Mouse (Mus musculus): ENCODE measurements around the gene Bdnf. TPM values are rescaled to one million over a fixed set of nuclear protein-coding genes. Genes with fewer than 3 reads are reported as not detected.

Bdnf gene
- polyA plus RNA-seq, 1 experiment from 2014 or later = 0.33 TPM

DNA sequence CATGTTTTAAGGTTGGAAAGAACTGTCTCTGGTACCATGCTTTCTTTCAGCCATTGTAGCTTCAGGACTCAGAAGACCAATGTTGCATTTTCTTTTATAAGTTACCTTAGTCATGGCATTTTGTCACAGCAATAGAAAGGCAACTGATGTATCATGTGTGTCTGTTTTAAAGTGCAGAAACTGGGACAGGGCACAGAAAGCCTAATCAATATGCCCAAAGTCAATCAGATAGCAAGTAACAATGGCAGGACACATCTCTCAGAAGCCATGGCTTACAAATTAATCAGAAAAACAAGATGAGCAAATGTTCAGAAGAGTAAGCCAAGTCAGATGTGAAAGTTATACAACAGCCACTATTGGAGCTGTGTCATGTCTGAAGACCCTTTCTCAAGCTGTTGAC, 73.9 kb downstream of the Bdnf start:
- H3K9ac ChIP-seq = no peak overlapping the region
- no peak overlapping the region for H3K27ac ChIP-seq
- no peaks in the 10 kb centered on the region for H3K4me1 ChIP-seq
- no peaks in the 10 kb centered on the region for H3K27me3 ChIP-seq (replicated peaks)
- no peaks in the 10 kb centered on the region for H3K9me3 ChIP-seq (replicated peaks)
- H3K4me3 ChIP-seq = no peak overlapping the region
- no peak for ATAC-seq
- no peak overlapping the region for H3K4me2 ChIP-seq
- H3K36me3 ChIP-seq = no peaks in the 10 kb centered on the region

DNA sequence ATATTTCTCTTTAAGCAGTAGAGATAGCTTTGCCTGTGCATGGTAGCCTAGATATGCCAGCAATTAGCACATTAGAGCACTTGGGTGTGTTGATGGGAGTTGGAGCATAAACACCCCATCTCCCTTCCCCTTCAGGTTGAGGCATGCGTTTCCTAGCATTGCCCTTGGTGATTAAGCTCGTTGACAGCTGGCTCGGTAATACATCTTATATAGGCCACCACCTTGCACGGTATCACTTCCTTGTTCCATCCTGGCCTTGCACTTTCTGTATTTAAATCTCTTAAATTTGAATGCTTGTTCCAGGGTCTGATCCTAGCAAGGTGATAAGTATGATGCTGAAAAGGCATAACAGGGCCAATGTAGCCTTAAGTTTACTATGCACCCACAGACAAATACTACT, 74.3 kb downstream of the Bdnf start:
- H3K27me3 ChIP-seq (replicated peaks) = no peaks in the 10 kb centered on the region
- H3K36me3 ChIP-seq = no peaks in the 10 kb centered on the region
- H3K9ac ChIP-seq = no peak overlapping the region
- no peak overlapping the region for H3K4me2 ChIP-seq
- H3K27ac ChIP-seq = no peak overlapping the region
- no peak overlapping the region for H3K4me3 ChIP-seq
- no peak for ATAC-seq
- H3K9me3 ChIP-seq (replicated peaks) = no peaks in the 10 kb centered on the region
- 62% methylated on average over 4 of the region's 4 CpGs for WGBS (ENCODE audit: insufficient replicate concordance)
- H3K4me1 ChIP-seq = no peaks in the 10 kb centered on the region

DNA sequence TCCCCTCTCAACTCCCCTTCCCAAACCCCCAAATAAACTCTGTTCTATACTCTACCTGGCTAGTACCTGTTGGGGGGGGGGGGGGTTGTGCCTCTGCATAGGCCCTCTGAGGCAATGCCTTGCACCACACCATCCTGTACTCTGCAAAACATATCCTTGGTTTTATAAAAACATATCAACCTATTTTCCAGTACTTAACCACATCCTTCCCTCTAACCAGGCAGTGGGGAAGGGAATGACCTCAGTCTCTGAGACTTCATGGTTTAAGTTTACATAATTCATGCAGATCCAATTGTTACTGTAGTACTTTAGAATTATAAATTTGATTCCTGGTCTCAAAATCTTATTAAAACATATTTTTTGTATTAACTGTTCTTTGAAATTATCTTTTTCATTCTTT, 75.5 kb downstream of the Bdnf start:
- no peak for ATAC-seq
- H3K36me3 ChIP-seq = no peaks in the 10 kb centered on the region

DNA sequence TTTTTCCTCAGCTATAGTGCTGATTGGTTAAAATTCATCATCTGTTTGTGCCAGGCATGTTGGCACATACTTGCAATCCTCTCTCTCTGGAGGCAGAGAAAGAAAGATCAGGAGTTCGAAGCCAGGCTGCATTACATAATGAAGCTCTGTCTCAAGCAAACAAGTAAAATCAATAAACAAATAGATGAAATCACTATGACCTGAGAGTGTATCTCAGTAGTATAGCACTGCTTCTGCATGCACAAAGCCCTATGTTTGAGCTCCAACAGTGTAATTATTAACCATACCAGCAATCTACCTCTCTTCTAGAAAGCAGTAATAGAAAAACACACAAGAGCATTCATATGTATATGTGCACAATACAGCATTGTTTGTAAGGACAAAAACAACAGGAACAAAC, 76.0 kb downstream of the Bdnf start:
- Histone ChIP-seq H3K4me1 (no peaks in the 10 kb centered on the region), H3K4me3 (no peak overlapping the region), H3K27me3 (replicated peaks) (no peaks in the 10 kb centered on the region), H3K9ac (no peak overlapping the region), H3K4me2 (no peak overlapping the region), H3K9me3 (replicated peaks) (no peaks in the 10 kb centered on the region), H3K27ac (no peak overlapping the region), H3K36me3 (no peaks in the 10 kb centered on the region)
- 67% methylated on average over 1 of the region's 1 CpGs for WGBS (ENCODE audit: insufficient replicate concordance)
- ATAC-seq = peak; percentile 57

More for the DNA sequence above, 75.5 kb downstream of the Bdnf start:
- H3K9me3 ChIP-seq (replicated peaks) = no peaks in the 10 kb centered on the region
- H3K4me1 ChIP-seq = no peaks in the 10 kb centered on the region
- H3K4me3 ChIP-seq = no peak overlapping the region
- H3K27ac ChIP-seq = no peak overlapping the region
- no peak overlapping the region for H3K4me2 ChIP-seq
- no peak overlapping the region for H3K9ac ChIP-seq
- no peaks in the 10 kb centered on the region for H3K27me3 ChIP-seq (replicated peaks)

DNA sequence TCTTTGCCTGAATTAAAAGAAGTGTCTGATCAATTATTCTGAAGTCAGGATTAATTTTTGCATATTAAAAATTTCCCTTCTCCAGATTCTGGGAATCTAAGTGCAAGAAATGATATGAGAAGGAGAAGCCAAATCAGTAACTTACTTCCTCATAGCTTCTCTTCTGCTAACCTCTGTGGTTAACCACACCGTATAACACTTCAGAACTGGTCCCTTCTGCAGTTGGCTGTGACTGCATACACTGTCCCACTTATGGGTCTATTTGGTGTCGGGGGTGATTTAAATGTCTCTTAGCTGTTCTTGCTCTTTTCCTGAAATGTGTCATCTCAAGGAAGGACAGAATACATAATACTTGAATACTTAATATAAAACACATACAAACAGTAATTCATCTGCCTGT, 81.8 kb downstream of the Bdnf start:
- no peak overlapping the region for H3K4me3 ChIP-seq
- H3K4me2 ChIP-seq = no peak overlapping the region
- no peaks in the 10 kb centered on the region for H3K9me3 ChIP-seq (replicated peaks)
- H3K9ac ChIP-seq = no peak overlapping the region
- H3K27me3 ChIP-seq (replicated peaks) = no peaks in the 10 kb centered on the region
- no peaks in the 10 kb centered on the region for H3K36me3 ChIP-seq
- WGBS (ENCODE audit: insufficient replicate concordance) = 17% methylated on average over 2 of the region's 2 CpGs
- H3K27ac ChIP-seq = no peak overlapping the region
- no peak for ATAC-seq
- H3K4me1 ChIP-seq = no peaks in the 10 kb centered on the region

DNA sequence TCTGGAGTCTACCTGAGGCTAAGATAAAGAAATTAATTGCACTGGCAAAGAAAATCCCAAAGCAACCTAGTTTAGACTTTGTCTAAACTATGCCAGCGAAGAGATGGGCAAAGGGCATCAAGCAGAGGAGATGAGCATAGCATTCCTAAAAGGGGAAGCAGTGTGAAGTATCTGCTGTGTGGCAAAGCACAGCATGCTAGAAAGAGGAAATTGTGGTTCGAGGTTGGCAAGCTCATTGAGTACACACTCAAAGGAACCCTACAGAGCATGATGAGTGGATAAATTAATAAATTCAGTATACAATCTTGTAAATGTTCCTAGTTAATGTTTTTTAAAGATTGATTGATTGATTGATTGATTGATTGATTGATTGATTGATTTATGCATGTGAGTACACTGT, 92.3 kb downstream of the Bdnf start:
- Histone ChIP-seq H3K4me2 (no peak overlapping the region), H3K27me3 (replicated peaks) (no peaks in the 10 kb centered on the region), H3K4me1 (no peaks in the 10 kb centered on the region), H3K9ac (no peak overlapping the region), H3K9me3 (replicated peaks) (no peaks in the 10 kb centered on the region), H3K36me3 (no peaks in the 10 kb centered on the region), H3K4me3 (no peak overlapping the region), H3K27ac (no peak overlapping the region)
- WGBS (ENCODE audit: insufficient replicate concordance) = 32% methylated on average over 2 of the region's 2 CpGs
- ATAC-seq = no peak

DNA sequence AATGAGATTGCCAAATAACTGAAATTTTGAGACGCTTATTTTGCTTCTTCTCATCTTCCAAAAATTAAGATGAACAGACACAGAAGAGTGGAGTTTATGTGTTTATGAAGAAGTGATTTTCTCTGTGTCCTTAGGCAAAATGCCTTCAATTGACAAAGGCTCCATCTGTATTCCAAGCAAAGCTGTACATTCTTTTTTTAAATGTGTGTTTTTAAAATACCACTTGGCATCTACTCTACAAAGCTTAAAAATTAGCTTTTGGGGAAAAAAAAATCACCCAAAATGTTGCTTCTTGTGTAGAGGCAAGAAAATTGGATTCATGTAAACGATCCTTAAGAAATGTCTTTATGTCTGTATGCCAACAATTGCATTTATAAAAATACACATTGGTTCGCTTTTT, 94.3 kb downstream of the Bdnf start:
- Histone ChIP-seq H3K36me3 (no peaks in the 10 kb centered on the region), H3K9ac (no peak overlapping the region), H3K4me1 (no peaks in the 10 kb centered on the region), H3K9me3 (replicated peaks) (no peaks in the 10 kb centered on the region), H3K4me2 (no peak overlapping the region), H3K27ac (no peak overlapping the region), H3K4me3 (no peak overlapping the region), H3K27me3 (replicated peaks) (no peaks in the 10 kb centered on the region)
- 66% methylated on average over 3 of the region's 3 CpGs for WGBS (ENCODE audit: insufficient replicate concordance)
- no peak for ATAC-seq

DNA sequence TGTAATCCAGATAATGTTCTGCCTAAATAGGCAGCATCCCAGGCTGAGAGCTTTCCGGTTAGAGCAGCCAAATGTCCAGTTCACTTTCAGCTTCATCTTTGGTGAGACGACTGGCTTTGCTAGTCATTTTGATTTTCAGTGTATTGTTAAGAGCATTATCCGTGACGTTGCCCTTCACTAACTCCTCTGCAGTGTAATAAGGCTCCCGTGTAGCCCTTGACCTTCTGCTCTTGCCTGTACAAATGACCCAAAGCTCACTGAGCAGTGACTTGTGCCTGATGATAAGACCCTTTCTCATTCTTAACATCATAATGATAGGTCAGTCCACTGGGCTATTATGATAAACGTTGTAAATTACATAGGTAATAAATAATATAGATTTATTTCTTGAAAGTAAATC, 101.9 kb downstream of the Bdnf start:
- ATAC-seq = no peak
- Histone ChIP-seq H3K4me1 (no peaks in the 10 kb centered on the region), H3K9me3 (replicated peaks) (no peaks in the 10 kb centered on the region), H3K4me2 (no peak overlapping the region), H3K27ac (no peak overlapping the region), H3K36me3 (no peaks in the 10 kb centered on the region), H3K9ac (no peak overlapping the region), H3K27me3 (replicated peaks) (no peaks in the 10 kb centered on the region), H3K4me3 (no peak overlapping the region)
- WGBS (ENCODE audit: insufficient replicate concordance) = 64% methylated on average over 6 of the region's 6 CpGs

Other genes with a start within 250 kb of the Bdnf start
- 29.9 and 31.6 TPM in 2 replicates for gene Lin7c, start 216.2 kb downstream of the Bdnf start, polyA plus RNA-seq (2016; fragmentation: Nextera tagmentation; extraction: Ambion mirVana)
- gene Lgr4, start 242.9 kb downstream of the Bdnf start, polyA plus RNA-seq (2016; fragmentation: Nextera tagmentation; extraction: Ambion mirVana) = 5.8 and 6.0 TPM in 2 replicates